Mouse (Mus musculus) MN1 (cell line): ENCODE results near the gene Mesd.

Experiments
- DNase-seq: peaks from one replicate; pipeline ENCODE4 v3.0.0-alpha.2; 2016; ENCODE audit warnings: low spot score

Mesd gene

DNA sequence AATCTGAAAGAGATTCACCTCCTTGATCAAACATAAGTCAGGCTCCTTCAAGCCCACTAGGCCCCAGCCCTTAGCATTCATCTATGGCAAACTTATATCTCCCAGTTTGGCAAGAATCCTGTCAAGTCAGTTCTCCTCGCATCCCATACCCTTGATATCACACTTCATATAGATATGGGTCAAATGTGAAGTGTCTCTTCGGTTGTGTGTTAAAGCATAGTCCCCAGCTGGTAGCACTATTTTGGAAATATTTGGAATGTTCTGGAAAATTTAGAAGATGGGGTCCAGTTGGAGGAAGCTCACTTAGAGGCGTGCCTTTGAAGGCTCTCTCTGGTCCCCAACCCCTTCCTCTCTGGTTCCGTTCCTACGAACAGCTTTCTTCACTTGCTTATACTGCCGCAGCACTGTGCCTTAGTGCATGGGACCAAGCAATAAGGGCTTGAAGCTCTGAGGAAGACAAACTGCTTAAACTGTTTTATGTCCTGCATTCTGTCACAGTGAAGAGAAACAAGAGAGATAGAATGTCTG lies 29.2 kb downstream of the Mesd start:
- DNase-seq: no peak

DNA sequence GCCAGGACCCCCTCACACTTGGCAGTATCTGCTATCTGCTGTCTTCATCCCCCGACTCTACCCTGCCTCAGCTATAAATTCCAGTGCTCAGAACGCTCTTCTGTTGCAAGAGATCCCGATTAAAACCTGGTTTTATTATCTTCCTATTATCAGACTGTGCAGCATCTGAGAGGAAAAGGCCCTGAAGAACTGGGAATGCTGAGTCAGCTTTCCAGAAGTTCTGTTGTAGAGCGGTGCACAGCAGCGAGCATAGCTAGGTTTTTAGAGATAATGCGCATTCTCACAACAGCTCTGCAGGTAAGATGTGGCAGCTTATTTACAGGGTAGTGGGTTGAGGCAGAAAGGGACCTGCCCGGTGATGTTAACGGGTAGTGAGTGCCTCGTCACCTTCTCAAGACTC lies 29.7 kb downstream of the Mesd start:
- no peak for DNase-seq

- peak; percentile 77 for DNase-seq
Measured at GRCm38 (mm10) chr7:83914566-83914965, 30.3 kb downstream of the Mesd start.

GRCm38 (mm10) chr7:83920241-83920640 lies 36.0 kb downstream of the Mesd start:
- DNase-seq: no peak

- no peak for DNase-seq
Measured at GRCm38 (mm10) chr7:83921637-83922036, 37.4 kb downstream of the Mesd start.

DNA sequence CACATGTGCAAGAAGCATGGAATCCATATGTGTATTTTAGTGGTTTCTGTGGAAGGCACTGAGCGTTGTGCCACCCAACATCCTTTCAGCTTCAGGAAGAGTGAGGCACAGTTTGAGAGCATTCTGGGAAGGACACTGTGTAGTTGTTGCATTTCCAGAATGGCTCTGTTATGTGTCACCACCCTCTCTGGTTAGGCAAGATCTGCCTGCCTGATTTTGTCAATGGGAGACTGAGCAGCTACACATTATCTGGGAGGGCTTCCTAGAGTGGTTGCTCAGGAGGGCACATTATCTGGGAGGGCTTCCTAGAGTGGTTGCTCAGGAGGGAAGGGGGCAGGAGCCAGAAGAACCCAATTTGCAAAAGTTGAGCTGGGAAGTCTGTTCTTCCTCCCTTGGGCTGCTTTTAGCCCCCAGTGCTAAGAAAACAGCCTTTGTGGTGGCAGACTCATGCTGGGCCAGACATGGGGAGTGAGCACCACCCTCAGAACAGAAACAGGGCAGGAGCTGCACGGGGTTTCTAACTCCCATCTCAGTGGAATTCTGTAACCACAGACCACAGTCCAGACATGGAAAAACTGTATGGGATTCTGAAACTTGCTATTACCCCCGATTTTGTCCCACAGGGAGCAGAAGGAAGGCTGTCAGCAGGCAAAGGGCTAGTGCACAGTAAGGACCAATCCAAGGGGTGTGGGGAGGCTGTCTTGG lies 54.9 kb downstream of the Mesd start:
- DNase-seq: no peak

- DNase-seq: no peak
Measured at GRCm38 (mm10) chr7:83940136-83940535, 55.9 kb downstream of the Mesd start.

DNA sequence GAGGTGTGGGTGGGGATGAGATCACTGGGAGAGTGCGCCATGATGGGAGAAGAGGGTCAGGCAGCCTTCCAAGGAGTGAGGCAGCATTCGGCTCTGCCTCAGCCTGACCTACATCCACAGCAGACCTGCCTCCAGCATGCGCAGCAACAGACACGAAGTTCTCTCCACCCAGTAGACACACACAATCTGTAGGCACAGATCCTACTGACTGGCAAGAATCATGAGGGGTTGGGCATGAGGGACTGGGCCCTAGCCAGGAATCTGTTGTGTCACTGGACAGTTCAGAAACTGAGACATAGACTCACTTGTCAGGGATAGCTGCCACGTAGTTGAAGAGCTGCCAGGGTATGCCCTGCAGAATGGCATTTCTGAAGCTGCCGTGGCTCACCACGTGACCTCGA lies 57.4 kb downstream of the Mesd start:
- no peak for DNase-seq

DNA sequence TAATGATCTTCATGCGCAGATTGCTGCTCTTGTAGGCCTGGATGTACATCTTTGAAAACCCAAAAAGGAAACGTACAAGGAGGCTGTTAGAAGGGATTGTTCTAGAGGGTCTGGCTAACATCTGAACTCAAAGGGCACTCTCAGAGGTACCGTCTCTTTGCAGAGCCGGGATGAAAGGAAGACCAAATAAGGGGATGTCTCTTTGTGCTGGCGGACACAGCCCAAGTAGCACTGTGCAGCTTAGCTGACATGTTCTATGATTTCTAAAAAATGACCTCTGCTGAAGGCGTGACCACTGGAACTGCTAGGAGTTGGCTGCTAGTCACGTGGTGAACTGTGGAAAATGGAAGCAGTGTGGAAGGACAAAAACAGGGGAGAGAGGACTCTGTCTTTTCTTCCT lies 64.5 kb downstream of the Mesd start:
- no peak for DNase-seq

DNA sequence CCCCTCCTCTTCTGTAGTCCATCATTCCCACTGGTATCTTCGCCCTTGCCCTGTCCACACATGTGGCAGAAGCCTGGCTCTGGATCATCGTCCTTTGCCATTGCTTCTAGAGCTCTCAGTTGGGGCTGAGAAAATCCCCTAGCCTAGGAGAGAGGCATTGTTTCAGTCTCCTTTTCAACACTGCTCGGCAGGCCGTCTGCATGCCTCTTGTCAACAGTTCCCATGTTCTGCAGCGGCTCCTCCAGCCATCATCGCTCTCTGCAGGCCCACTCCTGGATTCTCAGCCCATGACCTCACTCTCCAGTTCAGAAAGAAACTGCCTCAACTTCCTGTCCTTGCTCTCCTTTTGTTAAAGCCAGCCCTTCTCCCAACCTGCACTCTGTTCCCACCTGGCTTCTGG lies 65.4 kb downstream of the Mesd start:
- no peak for DNase-seq
